Comparison of ENCODE assay signal across 8 mouse cellular contexts in genomic region chr13:85188903-85189643, GRCm38 (mm10). TPM values are rescaled to one million over a fixed set of nuclear protein-coding genes. Genes with fewer than 3 reads are reported as not detected.
DNase-seq lines count a peak whose midpoint lies in the region; ATAC-seq lines count a peak whose summit lies in the region.

TSS of gene Ccnh (plus strand) at chr13:85189408.

- H3K9me3 ChIP-seq in hindbrain, embryonic 14.5 days (ENCODE audit: control insufficient read depth, low read length): 0 out of 2 replicates have a peak, but pooled peaks cover 3% of the 10 kb centered on the region

- peak; percentile 94 for DNase-seq in R1 (ENCODE audit: low read depth, low spot score)
- peak; percentile 92 to 96 for DNase-seq in cerebellum, postnatal 25 days
- DNase-seq in frontal cortex, postnatal 25 days (ENCODE audit: low spot score in 2 of 2): peak; percentile 83 to 89
- peak; percentile 90 for DNase-seq in hindbrain, embryonic 14.5 days (ENCODE audit: low spot score)
- peak; percentile 90 to 93 for DNase-seq in layer of hippocampus, postnatal 36 days
- DNase-seq in lung, postnatal 36 days: peak; percentile 96
- peak; percentile 94 for DNase-seq in retina, postnatal 1 day
- peak; percentile 87 for DNase-seq in urinary bladder, adult 18-20 months (ENCODE audit: low spot score in 2 of 2)

- peak within 1 kb of the TSS; percentile 86 for H3K27ac ChIP-seq in hindbrain, embryonic 14.5 days

- H3K9ac ChIP-seq in hindbrain, embryonic 14.5 days: peak within 1 kb of the TSS; percentile 87

- H3K4me1 ChIP-seq in hindbrain, embryonic 14.5 days (replicated peaks; ENCODE audit: control insufficient read depth, insufficient read depth, low read length): peaks cover 12% of the 10 kb centered on the region; the same call in 1 of the 2 replicates

- no peaks in the 10 kb centered on the region for H3K27me3 ChIP-seq in hindbrain, embryonic 14.5 days (ENCODE audit: control insufficient read depth, insufficient read depth, low read length)

- ATAC-seq in hindbrain, embryonic 14.5 days (ENCODE audit: low FRiP score): peak; percentile 98

- peak within 1 kb of the TSS; percentile 58 for H3K4me2 ChIP-seq in hindbrain, embryonic 14.5 days (replicated peaks)

- 2% methylated on average over 44 of the region's 44 CpGs for WGBS in hindbrain, embryonic 14.5 days

- peak within 1 kb of the TSS; percentile 72 for H3K4me3 ChIP-seq in hindbrain, embryonic 14.5 days (replicated peaks; ENCODE audit: low read length)

- peaks cover 21% of the 10 kb centered on the region for H3K36me3 ChIP-seq in hindbrain, embryonic 14.5 days (replicated peaks; ENCODE audit: control insufficient read depth, insufficient read depth)

RNA-seq across cellular contexts. Expression of gene Ccnh, which starts in this region (rescaled TPM):
- polyA plus RNA-seq in hindbrain, embryonic 14.5 days (2014; fragmentation: Nextera tagmentation; extraction: Ambion mirVana): 97.6 and 100 TPM in 2 replicates
- 10 to 100 TPM; 65.1 to 65.4 TPM for total RNA-seq in layer of hippocampus, postnatal 36 days (2021)

Comparison
In these comparisons a context has a peak if more than half of its experiments do, and no peak if none do; other contexts are left out.
1. Peak in every context shown above with its lines: DNase-seq, ATAC-seq, H3K4me3 ChIP-seq and H3K27ac ChIP-seq.